Mouse (Mus musculus) gastrocnemius, adult 18-20 months (tissue): Measurements from ENCODE around the gene Pemt. TPM values are rescaled to one million over a fixed set of nuclear protein-coding genes. Genes with fewer than 3 reads are reported as not detected.

ENCODE experiments used
- DNase-seq: peaks from one replicate; pipeline ENCODE4 v3.0.0; 2021; ENCODE audit warnings: low spot score
- total RNA-seq, 2 experiments: library from RNA; stranded (reverse); gene quantifications; 2 replicates each; pipeline ENCODE4 v1.2.3; 2021

The Pemt gene
- total RNA-seq, 2 experiments from 2014 or later: 2.7 to 4.6 TPM

DNA sequence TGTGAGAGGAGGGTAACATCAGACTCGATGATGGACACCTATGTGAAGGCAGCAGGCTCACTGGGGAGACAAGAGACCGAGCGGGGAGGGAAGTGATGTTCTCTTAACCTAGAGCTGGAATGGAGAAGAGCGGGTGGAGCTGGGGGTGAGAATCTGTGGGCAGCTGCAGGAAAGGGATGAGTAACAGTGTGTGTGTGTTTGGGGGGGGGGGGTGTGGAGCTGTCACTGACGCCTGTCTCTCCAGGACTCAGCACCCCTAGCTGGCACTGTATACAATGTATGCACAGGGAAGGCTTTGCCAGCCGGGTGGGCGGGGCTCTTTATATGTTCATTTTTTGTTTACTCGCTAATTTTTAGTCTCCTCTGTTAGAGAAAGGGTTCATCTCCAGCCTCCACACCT lies 42.5 kb downstream of the Pemt start:
- no peak for DNase-seq

DNA sequence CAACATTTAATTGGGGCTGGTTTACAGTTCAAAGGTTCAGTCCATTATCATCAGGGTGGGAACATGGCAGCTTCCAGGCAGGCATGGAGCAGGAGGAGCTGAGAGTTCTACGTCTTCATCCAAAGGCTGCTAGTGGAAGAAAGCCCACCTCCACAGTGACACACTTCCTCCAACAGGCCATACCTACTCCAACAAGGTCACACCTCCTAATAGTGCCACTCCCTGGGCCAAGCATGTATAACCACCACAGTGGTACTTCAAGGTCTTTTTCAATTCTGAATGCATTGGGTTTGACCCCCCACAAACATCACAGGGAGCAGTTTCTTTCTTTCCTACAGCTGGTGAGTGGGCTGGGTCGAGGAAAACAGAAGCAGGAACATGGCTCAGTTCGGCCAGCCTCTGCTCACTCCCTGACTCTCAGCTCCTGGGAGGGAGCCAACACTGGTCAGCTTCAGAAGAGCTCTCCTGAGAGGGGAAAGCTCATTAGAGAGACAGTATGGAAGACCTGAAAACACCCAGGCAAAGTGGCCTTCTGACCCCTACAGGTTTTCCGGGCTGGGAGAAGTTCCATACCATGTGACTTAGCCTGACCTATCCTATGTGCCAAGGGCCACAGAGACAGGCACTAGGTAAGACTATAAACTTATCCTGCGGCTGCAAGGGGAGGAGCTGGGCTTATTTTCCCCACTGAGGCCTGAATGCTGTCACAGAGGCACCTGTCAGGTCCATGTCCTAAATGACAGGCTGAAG lies 44.9 kb downstream of the Pemt start:
- no peak for DNase-seq

DNA sequence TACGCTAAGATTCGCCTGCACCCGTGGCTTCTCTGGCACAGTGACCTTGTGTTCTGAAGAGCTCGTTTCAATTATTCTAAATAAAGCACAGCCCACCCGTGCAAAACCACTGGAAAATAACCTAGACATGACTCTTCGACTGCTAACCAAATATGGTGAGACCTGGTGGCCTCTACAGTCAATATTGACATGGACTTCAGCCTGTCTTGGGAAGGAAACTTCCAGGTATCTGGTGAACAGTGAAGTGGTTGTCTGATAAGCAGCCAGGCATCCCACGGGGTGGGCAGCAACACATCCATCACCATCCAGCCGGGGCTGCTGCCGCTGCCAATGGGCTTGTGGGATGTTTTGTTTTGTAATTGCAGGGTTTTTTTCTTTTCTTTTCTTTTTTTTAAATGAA lies 52.0 kb downstream of the Pemt start:
- DNase-seq: no peak

DNA sequence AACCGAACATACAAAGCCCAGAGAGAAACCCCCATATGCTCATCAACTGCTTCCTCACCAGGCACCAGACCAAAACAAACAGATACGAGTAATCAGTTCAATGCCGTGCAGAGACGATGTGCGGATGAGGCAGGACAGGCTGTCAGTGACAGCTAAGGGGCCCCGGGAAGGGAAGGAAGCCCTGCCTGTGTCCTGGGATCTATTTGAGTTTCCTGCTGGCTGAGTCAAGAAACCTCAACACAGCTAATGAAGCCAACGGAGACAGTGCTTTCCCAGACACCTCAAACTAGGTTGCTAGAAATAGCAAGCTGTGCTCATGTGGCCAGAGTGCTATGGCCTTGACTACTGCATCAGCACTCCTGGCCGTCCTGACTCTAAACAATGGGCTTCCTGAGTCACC lies 54.9 kb downstream of the Pemt start:
- DNase-seq: no peak

DNA sequence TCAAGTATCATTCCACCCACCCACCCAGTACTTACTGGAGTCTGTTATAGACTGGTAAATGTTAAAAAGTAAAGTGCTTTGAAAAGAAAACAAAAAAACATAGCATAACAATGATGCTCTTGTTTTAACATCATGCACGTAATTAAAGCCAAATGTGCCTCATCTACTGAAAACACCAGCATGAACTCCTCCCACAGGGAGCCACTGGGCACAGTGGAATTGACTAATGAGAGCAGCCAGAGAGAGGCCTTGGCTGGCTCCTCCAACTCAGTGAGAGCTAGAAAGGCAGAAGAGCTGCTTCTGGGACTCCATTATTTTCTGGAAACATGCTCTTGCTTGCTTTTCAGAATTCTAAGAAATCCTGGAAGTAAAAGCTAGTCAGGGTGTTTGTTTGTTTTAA lies 56.9 kb downstream of the Pemt start:
- no peak for DNase-seq

DNA sequence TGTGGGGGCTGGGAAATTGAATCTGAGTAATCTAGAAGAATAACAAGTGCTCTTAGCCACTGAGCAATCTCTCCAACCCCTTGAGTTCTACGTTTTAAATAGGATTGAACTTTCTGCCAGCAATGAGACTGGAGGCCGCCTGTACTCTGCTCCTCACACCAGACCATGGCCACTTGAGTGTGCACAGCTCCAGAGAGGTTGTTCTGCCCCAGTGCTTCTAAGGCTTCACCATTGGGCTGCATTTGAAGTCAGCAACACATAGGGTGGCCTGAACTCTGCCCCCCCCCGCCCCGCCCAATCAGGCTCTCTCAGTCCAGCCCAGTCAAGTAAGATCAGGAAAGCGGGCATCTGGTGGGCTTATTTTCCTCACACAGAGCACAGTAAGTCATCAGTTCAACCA lies 68.5 kb downstream of the Pemt start:
- no peak for DNase-seq

DNA sequence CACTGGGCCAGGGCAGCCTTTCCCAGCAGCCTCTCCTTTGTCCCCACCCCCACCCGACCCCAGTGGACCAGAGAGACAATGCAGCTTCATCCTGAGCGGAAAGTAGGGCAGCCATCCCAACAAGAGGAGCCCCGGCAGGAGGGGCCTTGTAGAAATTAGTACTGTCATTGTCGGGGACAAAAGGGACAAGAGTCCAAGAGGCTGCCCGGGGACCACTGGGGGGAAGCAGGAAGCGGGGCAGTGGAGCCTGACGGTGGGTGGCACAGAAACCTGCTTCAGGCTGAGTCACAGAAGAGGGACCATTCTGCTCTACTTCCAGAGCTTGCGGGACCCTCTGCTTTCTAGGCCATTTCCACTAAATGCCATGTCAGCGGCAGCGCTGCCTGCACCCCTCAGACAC lies 71.0 kb downstream of the Pemt start:
- no peak for DNase-seq

DNA sequence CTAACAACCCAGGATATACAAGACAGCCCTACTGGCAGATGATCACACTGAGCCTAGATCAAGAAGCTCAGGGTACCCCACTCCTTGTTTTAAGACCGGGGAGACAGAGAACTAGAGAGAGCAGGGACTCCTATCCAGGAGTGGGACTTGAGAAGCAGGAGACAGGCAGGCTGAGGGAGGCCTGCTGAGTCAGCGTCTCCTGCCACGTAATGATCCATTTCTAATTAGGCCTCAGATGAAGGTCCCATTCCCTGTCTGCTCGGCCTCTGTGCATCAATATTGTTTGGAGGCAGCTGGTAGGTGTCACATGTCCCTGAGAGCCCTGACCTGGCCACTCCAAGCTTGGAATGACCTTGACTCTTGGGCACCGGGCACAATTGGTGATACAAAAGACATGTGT lies 72.9 kb downstream of the Pemt start:
- DNase-seq: no peak

DNA sequence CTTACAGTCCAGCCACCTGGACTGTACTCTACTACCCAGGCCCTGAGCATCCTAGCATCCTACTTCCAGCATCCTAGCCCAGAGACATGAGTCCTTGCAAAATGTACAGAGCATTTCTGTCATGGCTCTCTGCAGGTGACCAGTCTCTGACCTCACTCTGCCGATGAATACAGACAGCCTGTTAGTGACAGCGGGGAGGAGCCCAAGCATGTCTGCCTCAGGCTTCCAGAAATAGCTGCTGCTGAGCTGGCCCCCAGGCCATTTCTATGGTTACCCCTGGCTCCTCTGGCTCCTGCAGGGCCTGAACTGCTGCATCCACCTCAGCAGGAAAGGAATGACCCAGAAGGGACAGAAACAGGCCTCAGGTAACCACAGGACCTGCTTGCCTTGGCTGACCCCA lies 74.6 kb downstream of the Pemt start:
- DNase-seq: no peak

DNA sequence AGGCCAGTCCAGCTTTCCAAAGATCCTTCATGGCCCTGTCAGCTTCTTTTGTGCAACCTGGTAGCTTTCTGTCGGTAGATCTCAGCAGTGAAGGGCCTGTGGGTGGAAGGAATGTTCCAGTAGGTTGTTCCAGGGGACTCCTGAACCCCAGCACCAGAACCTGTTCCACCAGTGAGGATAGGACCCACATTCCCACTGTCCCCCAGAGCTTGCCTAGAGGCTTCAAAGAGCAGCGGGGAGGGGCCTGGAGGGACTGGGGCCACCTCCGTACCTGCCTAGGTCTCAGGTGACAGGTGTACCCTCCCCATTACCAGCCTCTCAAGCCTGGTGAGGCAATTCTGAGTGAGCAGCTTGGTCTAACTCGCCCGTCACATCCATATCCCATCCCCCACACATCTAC lies 75.5 kb downstream of the Pemt start:
- no peak for DNase-seq

DNA sequence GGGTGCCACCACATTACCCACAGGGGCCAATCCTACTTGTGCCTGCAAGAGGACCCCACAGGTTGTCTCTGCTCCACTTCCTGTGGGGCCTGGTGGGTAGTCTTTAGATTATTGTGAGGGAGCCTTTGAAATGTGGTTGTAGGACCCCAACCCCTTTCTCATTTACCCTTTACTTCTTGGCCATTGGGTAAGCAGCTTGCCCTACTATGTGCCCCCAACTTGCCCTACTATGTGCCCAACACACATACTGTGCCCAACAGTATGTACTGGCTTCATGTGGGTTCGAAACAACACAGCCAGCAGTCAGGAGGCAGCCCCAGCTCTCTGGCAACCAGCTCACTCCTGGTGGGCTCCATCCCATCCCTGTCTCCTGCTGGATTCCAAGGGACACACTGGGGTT lies 78.5 kb downstream of the Pemt start:
- no peak for DNase-seq

DNA sequence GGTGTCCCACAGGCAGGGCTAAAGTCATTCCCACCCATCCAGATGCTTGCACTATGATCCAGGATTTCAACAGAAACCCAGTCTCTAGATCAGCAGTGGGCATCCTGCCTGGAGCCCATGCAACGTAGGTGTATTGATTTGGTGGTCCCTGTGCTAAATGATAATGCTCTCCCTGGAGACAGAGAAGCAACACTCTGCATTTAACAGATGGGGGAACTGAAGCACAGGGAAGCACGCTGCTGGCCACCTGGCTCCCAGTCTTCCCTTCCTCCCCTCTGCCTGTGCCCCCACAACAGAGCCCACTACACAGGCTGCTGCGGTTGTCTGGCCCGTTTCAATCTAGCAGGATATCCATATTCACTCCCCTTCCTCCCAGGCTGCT lies 80.2 kb downstream of the Pemt start:
- no peak for DNase-seq

DNA sequence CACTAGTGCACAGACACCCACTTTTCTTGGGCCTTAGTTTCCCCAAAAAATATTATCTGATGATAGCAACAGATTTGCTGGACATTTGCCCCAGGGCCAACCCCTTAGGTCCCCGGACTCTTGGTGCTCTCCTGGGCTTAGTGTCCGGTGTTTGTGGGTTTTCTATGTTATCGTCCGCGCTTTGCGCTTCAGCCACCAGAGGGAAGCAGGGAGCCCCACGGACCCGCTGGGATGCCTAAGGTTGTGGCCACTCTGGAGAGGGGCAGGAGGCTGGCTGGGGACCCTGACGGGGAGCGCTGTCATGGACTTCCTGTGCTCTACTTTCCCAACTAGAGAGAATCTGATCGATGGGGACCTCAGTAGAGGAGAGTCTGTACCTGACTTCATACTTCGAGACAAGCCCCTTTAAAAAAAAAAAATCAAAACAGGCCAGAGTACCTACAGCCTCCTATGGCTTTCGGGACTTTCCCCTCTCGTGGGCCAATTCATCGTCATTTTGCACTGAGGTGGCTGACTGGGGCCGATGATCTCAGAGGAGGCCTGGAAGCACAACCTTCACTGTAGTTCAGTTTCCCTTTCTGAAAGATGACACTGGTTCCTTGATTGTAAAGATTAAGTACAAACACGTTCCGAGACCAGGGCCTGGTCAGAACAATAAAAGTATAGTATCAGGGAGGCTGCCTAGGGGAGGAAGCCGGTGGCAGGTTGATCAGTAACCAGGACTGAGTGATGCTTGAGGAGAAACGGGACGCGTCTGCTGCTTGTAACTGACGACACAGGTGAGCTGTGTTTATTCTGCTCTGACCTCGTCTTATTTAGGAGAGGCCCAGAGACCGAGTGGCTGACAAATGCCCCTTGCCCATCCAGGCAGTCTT lies 80.8 kb downstream of the Pemt start:
- peak; percentile 79 for DNase-seq

DNA sequence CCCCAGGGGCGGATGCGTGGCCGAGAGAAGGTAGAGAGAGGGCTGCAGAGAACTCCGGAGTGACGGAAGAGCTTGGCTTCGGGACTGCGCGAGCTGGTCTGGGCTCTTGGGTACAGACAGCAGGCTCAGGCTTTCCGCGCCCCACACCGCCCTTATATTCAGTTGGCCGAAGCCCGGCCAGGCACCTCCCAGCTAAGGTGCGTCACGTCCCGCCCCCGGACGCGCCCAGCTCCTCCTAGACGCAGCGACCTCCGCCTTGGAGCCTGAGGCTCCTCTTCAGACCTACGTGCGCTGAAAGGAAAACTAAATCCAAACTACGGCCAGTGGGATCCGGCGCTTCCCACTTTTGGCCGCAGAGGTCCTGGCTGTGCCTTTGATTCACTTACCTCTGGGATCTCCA lies 81.5 kb downstream of the Pemt start, which contains the start of gene Rasd1:
Gene Rasd1, minus strand, starts transcription at position 127 of the 400 bp plus-strand sequence.
- DNase-seq: peak; percentile 77

DNA sequence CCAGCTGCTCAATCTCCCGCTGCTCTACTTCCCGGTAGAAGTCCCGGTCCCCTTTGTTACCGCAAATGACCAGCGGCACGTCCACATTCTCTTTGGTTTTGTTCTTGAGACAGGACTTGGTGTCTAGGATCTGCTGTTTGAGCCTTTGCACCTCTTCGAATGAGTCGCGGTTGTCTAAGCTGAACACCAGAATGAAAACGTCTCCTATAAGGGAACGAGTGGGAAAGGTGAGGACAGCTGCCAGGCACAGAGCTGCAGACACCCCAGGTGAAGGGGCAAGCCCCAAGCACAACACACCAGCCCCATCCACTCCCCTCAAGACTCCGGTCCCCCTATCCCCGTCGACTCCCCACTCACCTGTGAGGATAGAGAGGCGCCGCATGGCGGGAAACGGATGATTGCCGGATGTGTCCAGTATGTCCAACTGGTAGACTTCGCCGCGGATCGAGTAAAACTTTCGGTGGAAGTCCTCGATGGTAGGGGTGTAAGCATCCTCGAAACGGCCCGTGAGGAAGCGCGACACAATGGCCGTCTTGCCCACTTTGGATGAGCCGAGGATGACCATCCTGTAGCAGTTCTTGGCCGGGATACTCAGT lies 82.0 kb downstream of the Pemt start:
- DNase-seq: peak; percentile 14

DNA sequence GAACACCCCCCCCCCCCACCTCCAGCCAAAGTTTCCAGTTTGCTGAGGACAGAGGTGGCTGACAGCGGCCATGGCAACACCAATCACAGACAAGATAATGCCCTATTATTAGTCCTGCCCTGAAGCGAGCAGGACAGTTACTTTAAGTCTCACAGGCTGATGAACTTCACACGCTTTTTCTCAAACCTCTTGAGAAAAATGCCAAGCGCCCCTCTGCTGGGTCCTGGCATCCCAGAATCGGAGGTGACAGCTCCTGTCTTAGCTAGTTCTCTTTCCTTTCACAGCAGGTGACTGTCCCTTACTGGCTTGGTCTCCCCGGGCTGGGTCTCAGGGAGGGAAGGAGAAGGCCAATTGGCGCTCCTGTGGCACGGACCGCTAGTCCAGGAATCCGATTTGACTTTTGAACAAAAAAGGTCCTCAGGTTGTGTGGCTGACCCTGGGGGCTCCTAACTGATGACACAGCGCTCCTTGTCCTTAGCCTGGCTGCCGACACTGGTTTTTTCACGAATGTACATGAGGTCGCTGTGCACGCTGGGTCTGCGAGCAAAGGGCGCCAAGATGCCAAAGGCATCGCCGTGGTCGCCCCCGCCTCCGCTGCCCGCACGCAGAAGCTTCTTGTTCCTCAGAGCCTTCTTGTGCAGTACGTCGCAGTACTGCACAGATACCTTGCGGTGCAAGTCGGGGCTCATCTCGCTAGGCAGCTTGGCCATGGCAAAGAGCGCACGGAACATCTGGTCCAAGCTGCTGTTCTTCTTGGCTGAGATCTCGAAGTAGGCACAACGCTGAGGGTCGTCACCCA lies 82.7 kb downstream of the Pemt start:
- no peak for DNase-seq

DNA sequence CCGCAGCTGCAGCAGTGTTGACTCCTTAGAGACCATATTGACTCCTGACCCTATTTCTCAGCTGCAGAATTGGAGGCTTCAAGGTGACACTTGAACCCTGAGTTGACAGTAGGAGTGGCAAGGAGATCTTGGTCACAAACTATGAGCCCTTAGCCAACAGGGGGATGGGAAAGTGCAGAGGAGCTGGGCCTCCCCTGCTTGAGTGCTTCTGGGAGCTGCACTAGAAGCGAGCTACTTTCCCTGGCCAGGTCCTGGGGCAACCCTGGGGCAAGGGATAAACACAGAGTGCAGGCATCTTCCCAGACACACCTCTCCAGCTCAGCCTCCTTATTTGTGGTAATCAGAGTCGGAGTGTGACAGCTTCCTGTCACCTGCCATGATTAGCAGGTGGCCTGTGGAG lies 83.7 kb downstream of the Pemt start:
- DNase-seq: no peak

DNA sequence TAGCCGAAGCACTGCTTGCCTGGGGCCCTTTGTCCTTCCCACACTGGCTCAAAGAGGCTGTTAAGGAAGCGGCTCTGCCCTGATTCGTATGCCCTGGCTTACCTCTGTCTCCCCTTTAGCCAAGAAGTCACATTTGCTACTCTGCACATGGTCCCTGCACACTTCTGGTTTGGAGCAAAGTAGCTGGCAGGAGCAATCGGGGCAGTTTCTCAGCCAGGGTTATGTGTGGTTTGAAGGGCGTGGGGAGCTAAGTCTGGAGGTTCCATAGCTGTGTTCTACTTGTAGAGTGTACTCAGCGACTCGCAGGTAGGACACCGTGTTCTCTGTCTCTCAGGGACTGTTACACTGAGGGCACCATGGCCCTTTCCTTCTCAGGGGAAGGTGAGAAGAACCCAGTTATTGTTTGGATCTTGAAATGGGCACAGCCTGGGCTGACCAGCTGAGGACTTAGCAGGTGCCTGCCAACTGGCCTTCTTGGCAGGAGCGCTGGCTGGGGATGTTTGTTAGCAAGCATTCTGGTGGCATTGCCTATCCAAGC lies 84.9 kb downstream of the Pemt start:
- no peak for DNase-seq

DNA sequence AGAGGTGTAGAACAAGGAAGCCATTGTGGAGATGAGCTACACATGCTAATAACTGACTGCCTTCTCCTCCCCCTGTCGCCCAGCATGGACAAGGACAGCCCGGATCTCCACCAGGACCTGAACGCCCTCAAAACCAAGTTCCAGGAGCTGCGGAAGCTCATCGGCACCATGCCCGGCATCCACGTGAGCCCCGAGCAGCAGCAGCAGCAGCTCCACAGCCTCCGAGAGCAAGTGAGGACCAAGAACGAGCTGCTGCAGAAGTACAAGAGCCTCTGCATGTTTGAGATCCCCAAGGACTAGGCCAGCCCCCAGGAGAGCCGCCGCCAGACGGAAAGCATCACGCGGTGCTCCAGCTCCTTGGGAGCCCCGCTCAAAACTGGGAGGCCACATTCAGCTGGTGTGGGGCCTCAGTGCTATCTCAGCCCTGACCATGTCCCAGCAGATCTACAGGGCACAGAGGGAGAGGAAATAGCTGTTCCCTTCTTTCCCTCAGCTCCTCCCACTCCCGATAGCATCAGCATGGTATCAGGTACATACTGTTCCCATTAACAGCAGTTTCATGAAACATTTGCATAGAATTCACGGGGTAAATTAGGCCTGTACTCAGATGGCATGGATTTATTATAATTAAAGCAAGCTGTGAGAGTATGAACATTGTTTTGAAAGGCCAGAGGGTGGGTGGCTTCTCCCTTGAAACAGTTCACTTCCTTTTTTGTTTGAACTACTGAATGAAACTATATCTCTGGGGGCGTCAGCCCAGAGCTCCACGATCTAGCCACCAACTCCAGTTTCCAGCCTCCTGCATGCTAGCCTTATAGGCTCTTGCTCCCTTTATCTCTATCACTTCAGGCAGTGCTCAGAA lies 85.6 kb downstream of the Pemt start:
- no peak for DNase-seq

DNA sequence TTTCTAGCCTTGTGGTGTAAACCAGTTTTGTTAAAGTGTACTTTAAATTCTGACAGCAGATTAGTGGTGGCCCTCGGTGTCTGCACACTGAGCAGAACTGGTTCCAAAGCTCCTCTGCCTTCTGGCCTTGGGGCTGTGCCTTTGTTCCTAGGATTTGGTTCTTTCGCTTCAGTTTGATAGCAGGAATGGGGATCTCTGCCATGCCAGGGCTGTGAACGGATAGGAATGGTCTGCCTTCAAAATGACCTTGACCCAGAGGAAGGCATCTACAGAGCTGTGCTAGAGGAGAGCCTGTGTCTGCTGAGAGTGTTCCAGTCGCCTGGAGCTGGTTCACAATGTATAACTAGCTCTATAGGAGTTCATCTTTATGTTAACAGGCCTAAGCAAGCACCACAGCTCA lies 86.8 kb downstream of the Pemt start:
- DNase-seq: no peak
